Mouse (Mus musculus) kidney, postnatal 25 days (tissue): Measurements from ENCODE around the gene Nop2.

Experiments
- DNase-seq, 2 experiments: peaks; one replicate each; pipeline ENCODE4 v3.0.0; 2021; ENCODE audit warnings: mixed read lengths in 2 of 2

Gene Nop2

GRCm38 (mm10) chr6:125131302-125132156 lies at the start of gene Nop2:
Gene Nop2 (plus strand): TSS chr6:125131909.
- DNase-seq: peak; percentile 91 to 95

GRCm38 (mm10) chr6:125082801-125083386 lies 48.8 kb upstream of the Nop2 start:
- DNase-seq: no peak

GRCm38 (mm10) chr6:125084424-125084823 lies 47.3 kb upstream of the Nop2 start:
- peak; percentile 62 to 70 for DNase-seq

DNA sequence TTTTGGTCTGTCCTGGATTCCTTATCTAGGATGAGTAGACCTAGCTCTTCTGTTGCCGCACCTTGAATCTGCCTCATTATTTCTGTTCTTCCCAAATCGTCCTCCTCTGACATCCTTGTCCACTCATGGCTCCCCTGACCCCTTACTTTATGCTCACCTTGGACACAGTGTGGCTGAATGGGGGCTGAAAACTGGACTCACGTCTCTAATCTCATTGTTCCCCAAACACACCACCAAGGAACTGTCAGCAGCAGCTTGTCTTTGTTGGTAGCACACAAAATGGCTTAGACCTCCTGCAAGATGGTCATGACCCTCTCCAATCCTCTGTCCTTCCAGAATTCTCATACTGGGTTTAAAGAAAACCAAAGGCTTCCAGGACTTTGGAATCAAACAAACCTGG lies 43.8 kb upstream of the Nop2 start:
- no peak for DNase-seq

GRCm38 (mm10) chr6:125088561-125089321 lies 43.0 kb upstream of the Nop2 start:
- peak; percentile 90 to 96 for DNase-seq

GRCm38 (mm10) chr6:125089521-125090321 lies 42.0 kb upstream of the Nop2 start:
- DNase-seq: peak; percentile 87 to 96

DNA sequence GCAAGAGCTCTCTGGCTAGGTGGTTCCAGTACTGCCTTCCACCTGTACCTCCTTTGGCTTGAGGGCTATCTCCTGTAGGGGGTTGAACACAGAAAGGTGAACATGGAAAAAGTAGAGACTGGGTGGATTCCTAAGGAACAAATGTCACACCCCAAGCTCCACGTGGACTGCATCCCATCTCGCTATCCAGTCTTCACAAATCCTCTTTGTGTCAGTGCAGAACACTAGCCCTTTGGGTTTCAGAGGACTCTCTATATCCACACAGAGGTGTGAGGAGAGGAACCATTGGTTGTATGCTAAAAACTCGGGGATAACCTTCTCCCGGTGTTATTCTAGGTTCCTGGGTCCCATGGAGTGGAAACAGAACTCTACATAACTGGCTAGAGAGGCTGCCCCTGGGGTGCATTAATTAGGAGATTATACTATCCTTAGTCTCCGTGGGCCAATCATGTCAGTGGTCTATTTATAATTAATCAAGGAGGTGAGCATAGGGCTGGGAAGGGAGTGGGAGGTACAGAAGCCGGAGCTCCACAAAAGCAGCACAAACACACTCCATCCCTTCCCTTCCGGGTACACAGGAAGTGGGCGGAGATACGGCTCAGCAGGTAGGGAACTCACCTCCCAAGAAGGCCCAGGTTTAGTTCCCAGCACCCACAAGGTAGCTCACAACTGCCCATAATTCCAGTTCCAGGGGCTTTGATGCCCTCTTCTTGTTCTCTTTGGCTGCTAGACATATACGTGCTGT lies 41.2 kb upstream of the Nop2 start:
- no peak for DNase-seq

- DNase-seq: no peak
Measured at GRCm38 (mm10) chr6:125092372-125092771, 39.3 kb upstream of the Nop2 start.

DNA sequence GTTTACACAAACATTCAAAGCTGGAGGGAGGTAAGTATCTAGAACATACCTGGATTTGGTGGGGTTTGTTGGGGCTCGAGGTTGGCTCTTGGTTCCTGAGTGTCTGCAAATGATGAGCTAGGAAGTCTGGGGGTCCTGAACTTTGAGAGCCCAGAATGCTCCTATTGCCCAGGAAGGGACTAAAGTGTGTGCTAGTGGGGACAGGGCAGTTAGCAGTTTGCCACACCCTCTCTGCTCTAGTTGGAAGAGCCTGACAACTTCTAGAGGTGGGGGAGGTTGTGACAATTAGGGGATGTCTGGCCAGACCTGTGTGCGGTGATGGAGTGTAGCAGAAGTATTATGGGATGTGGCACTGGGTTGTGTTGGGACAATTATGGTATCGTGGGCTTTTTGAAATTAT lies 36.9 kb upstream of the Nop2 start:
- no peak for DNase-seq

- DNase-seq: peak; percentile 98 to 99
Measured at GRCm38 (mm10) chr6:125095391-125096278, 36.1 kb upstream of the Nop2 start, which contains the start of gene Chd4. Gene Chd4 (plus strand): TSS chr6:125095981.

DNA sequence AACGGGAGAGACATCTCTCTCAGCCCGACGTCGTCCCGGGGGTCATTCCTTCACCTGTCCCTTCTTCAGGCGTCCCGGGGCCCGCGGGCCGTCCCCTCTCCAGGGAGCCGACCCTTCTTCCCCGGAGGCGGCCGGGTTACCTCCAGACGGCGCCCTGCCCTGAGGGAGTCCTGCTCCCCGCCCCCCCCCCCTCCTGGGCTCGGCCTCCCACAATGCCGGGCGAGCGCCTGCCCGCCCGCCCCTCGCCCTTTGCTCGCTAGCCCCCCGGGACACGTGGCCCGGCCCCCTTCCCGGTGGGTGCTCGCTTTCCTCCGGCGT lies 35.5 kb upstream of the Nop2 start:
- no peak for DNase-seq

DNA sequence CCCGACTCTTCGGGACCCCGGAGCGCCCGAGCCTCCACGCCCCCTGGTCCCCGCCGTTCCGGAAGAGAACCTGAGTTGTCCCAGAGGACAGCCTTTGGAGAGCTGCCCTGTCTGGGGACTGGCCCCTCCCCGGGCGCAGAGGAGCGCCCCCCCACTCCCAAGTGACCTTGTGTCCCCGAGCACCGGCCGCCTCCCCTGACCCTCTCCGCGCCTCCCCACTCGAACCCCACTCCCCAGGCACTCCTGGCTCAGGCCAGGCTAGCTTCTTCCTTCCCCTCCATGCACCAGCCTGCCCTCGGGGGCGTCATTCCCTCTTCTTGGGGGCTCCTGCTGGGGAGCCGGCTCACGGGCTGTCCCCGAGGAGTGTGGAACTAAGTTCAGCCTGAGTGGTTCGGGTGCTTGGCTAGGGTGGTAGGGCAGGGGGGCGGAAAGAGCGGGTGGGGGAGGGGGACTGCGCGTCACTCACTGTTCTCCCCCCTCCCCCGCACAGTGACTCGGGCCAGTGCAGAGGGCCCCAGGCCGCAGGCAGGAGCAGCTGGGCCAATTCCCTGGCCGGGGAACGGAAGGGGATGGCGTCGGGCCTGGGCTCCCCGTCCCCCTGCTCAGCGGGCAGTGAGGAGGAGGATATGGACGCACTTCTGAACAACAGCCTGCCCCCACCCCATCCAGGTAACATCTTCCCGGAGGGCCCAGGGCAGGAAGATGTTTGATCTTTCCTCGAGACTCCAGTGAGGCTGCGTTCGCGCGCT lies 34.9 kb upstream of the Nop2 start:
- DNase-seq: peak; percentile 76 to 91

GRCm38 (mm10) chr6:125097346-125097689 lies 34.4 kb upstream of the Nop2 start:
- peak; percentile 27 to 63 for DNase-seq

DNA sequence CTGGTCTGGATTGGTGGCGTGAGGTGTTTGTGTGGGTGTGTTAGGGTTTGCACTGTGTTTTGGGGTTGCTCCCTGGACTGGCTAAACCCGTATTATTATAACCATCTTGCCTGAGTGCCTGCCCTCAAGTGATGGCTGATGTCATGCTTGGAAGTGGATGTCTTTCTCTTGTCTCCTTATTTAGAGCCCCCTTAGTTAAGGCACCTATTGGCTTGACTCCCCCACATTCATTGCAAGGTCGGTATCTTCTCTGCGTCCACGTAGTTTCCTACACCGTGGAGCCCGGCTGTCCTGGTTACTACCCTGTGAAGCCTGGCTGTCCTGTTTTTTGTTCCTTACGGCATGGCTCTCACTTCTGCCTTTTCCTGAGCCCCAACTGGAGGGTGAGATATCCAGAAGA lies 33.8 kb upstream of the Nop2 start:
- no peak for DNase-seq

- DNase-seq: no peak
Measured at GRCm38 (mm10) chr6:125098513-125098912, 33.2 kb upstream of the Nop2 start.

DNA sequence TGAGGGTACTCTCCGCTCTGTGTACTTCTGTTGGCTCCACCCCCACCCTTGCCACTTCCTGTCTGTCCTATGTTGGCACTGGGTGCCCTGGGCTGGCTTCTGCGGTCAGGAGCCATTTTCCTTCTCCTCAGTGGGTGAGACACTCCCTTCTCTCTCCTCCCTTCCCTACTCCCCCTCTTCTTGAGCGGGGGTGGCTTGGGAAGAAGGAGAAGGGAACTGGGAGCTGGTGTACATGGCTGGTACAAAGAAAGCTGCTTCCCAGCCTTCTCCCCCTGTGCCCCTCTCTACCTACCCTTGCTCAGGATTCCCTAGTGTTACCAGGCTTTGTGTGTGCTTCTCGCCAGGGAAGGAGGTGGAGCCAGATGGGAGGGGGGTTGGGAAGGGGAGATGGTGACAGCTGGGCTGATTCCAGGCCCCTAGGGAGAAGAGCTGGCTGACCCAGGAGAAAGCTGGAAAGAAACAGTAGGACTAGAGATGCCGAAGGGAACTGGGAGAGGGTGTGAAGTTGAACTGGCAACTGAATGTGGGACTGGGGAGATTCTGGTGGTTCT lies 32.2 kb upstream of the Nop2 start:
- peak; percentile 39 to 69 for DNase-seq

DNA sequence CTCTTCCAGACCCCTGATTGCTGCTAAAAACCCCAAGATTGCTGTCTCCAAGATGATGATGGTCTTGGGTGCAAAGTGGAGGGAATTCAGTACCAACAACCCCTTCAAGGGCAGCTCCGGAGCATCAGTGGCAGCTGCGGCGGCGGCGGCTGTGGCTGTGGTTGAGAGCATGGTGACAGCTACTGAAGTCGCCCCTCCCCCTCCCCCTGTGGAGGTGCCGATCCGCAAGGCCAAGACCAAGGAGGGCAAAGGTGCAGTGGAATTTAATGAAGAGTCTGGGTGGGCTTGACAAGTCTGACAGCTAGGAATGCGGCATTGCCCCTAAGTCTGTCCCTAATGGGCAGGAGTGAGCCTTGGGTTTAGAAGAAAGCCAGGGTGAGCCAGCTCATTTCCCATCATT lies 30.3 kb upstream of the Nop2 start:
- no peak for DNase-seq

DNA sequence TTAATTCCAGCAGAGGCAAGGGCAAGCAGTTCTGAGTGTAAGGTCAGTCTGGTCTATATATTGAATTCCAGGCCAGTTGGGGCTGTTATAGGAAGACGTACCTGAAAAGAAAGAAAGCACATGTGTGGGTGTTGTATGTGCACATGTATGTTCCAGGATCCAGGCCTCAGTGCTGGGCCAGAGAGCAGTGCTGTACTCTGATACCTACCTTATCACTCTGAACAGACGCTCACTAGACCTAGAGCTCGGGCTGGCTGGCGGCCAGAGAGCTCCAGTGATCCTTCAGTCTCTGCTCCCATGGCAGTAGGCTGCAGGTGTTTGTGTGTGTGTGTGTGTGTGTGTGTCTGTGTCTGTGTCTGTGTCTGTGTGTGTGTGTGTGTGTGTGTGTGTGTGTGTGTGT lies 27.5 kb upstream of the Nop2 start:
- DNase-seq: no peak

DNA sequence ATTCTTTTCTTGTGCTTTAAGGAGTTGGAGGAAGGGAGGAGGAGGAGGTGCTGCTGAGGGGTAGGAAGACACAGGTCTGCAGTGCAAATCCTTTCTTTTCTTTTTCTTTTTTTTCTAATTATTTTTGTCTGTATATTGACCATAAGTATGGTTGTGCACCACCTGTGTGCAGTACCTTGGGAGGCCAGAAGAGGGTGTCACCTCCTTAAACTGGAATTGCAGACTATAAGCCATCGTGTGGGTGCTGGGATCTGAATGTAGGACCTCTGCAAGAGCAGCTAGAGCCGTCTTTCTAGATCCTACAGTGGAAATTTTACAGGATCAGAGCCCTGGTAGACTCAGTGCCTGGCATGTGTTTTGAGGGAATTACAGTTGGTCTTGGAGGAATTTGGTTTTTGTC lies 24.0 kb upstream of the Nop2 start:
- no peak for DNase-seq

DNA sequence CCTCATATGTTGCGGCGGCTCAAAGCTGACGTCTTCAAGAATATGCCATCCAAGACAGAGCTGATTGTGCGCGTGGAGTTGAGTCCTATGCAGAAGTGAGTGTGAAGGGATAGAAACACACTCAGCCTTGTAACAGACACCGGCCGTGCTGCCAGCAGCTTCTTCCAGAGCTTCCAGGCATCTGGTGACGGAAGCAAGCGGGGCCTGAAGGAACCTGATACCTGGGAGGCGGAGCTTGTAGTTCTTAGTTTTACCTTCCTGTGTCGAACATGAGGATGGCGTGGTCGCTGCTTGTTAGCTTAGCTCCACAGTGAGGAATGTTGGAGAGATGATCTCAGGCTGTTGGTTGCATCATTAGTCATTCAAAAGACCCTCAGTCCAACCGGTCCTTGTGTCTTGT lies 22.3 kb upstream of the Nop2 start:
- no peak for DNase-seq
